ENCODE assay signal across 12 mouse cellular contexts in genomic region chr7:135203920-135204319, GRCm38 (mm10). TPM values are rescaled to one million over a fixed set of nuclear protein-coding genes. Genes with fewer than 3 reads are reported as not detected.
DNase-seq lines count a peak whose midpoint lies in the region; ATAC-seq and TF ChIP-seq lines count a peak whose summit lies in the region.
"Had no signal": no experiment of that assay in that cellular context is flagged by ENCODE, and none has a peak within 500 bp of the region (broad histone marks: within the 10 kb centered on the region; RNA-seq: fewer than 3 reads in every experiment).

No protein-coding gene starts in this region.

- no peaks in the 10 kb centered on the region for H3K27me3 ChIP-seq in hindbrain, embryonic 15.5 days
- H3K27me3 ChIP-seq in hindbrain, embryonic 11.5 days (ENCODE audit: control insufficient read depth, insufficient read depth, low read length), result no peaks in the 10 kb centered on the region
- no peaks in the 10 kb centered on the region for H3K27me3 ChIP-seq in kidney, adult 2 months (replicated peaks; ENCODE audit: control insufficient read depth, insufficient read depth, low read length)
- H3K27me3 ChIP-seq: limb, embryonic 13.5 days had no signal

- peak; percentile 46 to 53 for DNase-seq in cerebellum, postnatal 10 days
- DNase-seq in cerebellum, adult 9-11 months, result no peak
- DNase-seq in hindbrain, embryonic 11.5 days (ENCODE audit: low spot score), result no peak
- peak; percentile 60 for DNase-seq in Muller cell, postnatal 12 days (ENCODE audit: inconsistent ontology term)
- peak; percentile 78 for DNase-seq in kidney, adult 2 months
- no peak for DNase-seq in frontal cortex, adult 2 months (ENCODE audit: extremely low spot score in 1 of 2, low spot score in 1 of 2)
- DNase-seq in MN1 (ENCODE audit: low spot score), result no peak
- DNase-seq: B cell, adult 2 months; thymus, adult 2 months had no signal

- no peaks in the 10 kb centered on the region for H3K36me3 ChIP-seq in hindbrain, embryonic 15.5 days
- H3K36me3 ChIP-seq in hindbrain, embryonic 11.5 days (ENCODE audit: control insufficient read depth, insufficient read depth, low read length), result no peaks in the 10 kb centered on the region
- no peaks in the 10 kb centered on the region for H3K36me3 ChIP-seq in kidney, adult 2 months (ENCODE audit: control insufficient read depth, insufficient read depth, low read length)
- H3K36me3 ChIP-seq: limb, embryonic 13.5 days had no signal

- TF ChIP-seq CTCF in kidney, adult 2 months (conservative IDR thresholded peaks at IDR 0.05; ENCODE audit: insufficient read depth, insufficient read length, low read depth, low read length), result no peak

- peaks cover 10% of the 10 kb centered on the region; the same call in 1 of the 2 replicates for H3K4me1 ChIP-seq in hindbrain, embryonic 15.5 days (replicated peaks)
- no peaks in the 10 kb centered on the region for H3K4me1 ChIP-seq in hindbrain, embryonic 11.5 days (replicated peaks; ENCODE audit: control insufficient read depth, insufficient read depth, low read length)
- no peaks in the 10 kb centered on the region for H3K4me1 ChIP-seq in kidney, adult 2 months (ENCODE audit: control insufficient read depth, insufficient read depth, low read length)

- ATAC-seq in hindbrain, embryonic 15.5 days (ENCODE audit: low FRiP score, low read depth), result peak; percentile 38; the same call in 1 of the 2 replicates
- no peak for ATAC-seq in hindbrain, embryonic 11.5 days (ENCODE audit: low FRiP score)

- H3K9me3 ChIP-seq in hindbrain, embryonic 15.5 days, result no peaks in the 10 kb centered on the region
- H3K9me3 ChIP-seq in hindbrain, embryonic 11.5 days (ENCODE audit: control insufficient read depth, low read length), result no peaks in the 10 kb centered on the region
- H3K9me3 ChIP-seq: limb, embryonic 13.5 days had no signal

- H3K9ac ChIP-seq in hindbrain, embryonic 15.5 days, result no peak overlapping the region
- H3K9ac ChIP-seq in hindbrain, embryonic 11.5 days (ENCODE audit: low read depth, low read length), result no peak overlapping the region
- H3K9ac ChIP-seq: limb, embryonic 13.5 days had no signal

- H3K4me2 ChIP-seq in hindbrain, embryonic 15.5 days, result no peak overlapping the region
- no peak overlapping the region for H3K4me2 ChIP-seq in hindbrain, embryonic 11.5 days (replicated peaks; ENCODE audit: low read depth, low read length)
- H3K4me2 ChIP-seq: limb, embryonic 13.5 days had no signal

- H3K27ac ChIP-seq in hindbrain, embryonic 15.5 days (replicated peaks), result no peak overlapping the region
- H3K27ac ChIP-seq in hindbrain, embryonic 11.5 days (ENCODE audit: low read depth, low read length), result no peak overlapping the region
- H3K27ac ChIP-seq in kidney, adult 2 months (ENCODE audit: insufficient read depth, low read depth, low read length), result no peak overlapping the region
- H3K27ac ChIP-seq: limb, embryonic 13.5 days had no signal

- TF ChIP-seq POLR2A in kidney, adult 2 months (IDR thresholded peaks at IDR 0.05; ENCODE audit: low read depth, low read length), result no peak

- no peak overlapping the region for H3K4me3 ChIP-seq in hindbrain, embryonic 15.5 days
- no peak overlapping the region for H3K4me3 ChIP-seq in hindbrain, embryonic 11.5 days (ENCODE audit: low read depth, low read length)
- no peak overlapping the region for H3K4me3 ChIP-seq in kidney, adult 2 months (ENCODE audit: insufficient read depth, low read depth, low read length)
- H3K4me3 ChIP-seq: erythroblast, embryonic 14.5 days; limb, embryonic 13.5 days had no signal

RNA-seq across cellular contexts. Expression of gene Nps, which starts 54.6 kb away (rescaled TPM):
- polyA plus RNA-seq in hindbrain, embryonic 15.5 days (2015; fragmentation: Nextera tagmentation; extraction: Ambion mirVana), result 0.79 and 0.85 TPM in 2 replicates
- not detected in 2 replicates for polyA plus RNA-seq in hindbrain, embryonic 11.5 days (2014; fragmentation: Nextera tagmentation; extraction: Ambion mirVana)
- not detected in 2 replicates for polyA plus RNA-seq in kidney, adult 2 months (2012; rRNA removed)
- polyA plus RNA-seq in frontal cortex, adult 2 months (2012; rRNA removed), result 0.12 TPM in 1 of 2 replicates, not detected in the other
- polyA plus RNA-seq: erythroblast, embryonic 14.5 days; thymus, adult 2 months had no signal

Comparison
In these comparisons a context has a peak if more than half of its experiments do, and no peak if none do; other contexts are left out.
1. DNase-seq: peak in cerebellum, postnatal 10 days (2 of 2), Muller cell, postnatal 12 days (single experiment) and kidney, adult 2 months (single experiment); none in cerebellum, adult 9-11 months (single experiment), hindbrain, embryonic 11.5 days (single experiment), frontal cortex, adult 2 months (0 of 2) and MN1 (single experiment).